Mouse (Mus musculus): ENCODE results near the gene Abcc10. TPM values are rescaled to one million over a fixed set of nuclear protein-coding genes. Genes with fewer than 3 reads are reported as not detected.
A peak's percentile ranks its signal among the peaks of the same experiment; 100 is the strongest.

Abcc10 gene
- polyA plus RNA-seq, 1 experiment = 2.7 TPM

- H3K27ac ChIP-seq (replicated peaks; ENCODE audit: low read depth, low read length) = no peak overlapping the region
- no peaks in the 10 kb centered on the region; the same call in 1 of the 2 replicates for H3K4me1 ChIP-seq (ENCODE audit: control insufficient read depth, insufficient read depth, insufficient read length, low read length)
Observed at GRCm38 (mm10) chr17:46301892-46302291, 26.3 kb downstream of the Abcc10 start.

GRCm38 (mm10) chr17:46298220-46298913 is 29.8 kb downstream of the Abcc10 start:
- peak overlapping the region; percentile 49 for H3K4me3 ChIP-seq (ENCODE audit: insufficient read depth, low read depth, low read length)
- H3K27ac ChIP-seq (replicated peaks; ENCODE audit: low read depth, low read length) = no peak overlapping the region
- no peaks in the 10 kb centered on the region; the same call in 1 of the 2 replicates for H3K4me1 ChIP-seq (ENCODE audit: control insufficient read depth, insufficient read depth, insufficient read length, low read length)

More at GRCm38 (mm10) chr17:46301892-46302291, 26.3 kb downstream of the Abcc10 start:
- no peak overlapping the region for H3K4me3 ChIP-seq (ENCODE audit: insufficient read depth, low read depth, low read length)

GRCm38 (mm10) chr17:46297364-46298219 is 30.6 kb downstream of the Abcc10 start, which contains the start of gene Dlk2:
Gene Dlk2, plus strand, starts transcription at chr17:46297421.
- no peaks in the 10 kb centered on the region; the same call in 1 of the 2 replicates for H3K4me1 ChIP-seq (ENCODE audit: control insufficient read depth, insufficient read depth, insufficient read length, low read length)
- peak within 1 kb of the TSS; percentile 49 for H3K4me3 ChIP-seq (ENCODE audit: insufficient read depth, low read depth, low read length)
- no peak within 1 kb of the TSS for H3K27ac ChIP-seq (replicated peaks; ENCODE audit: low read depth, low read length)

- no peak overlapping the region for H3K27ac ChIP-seq (replicated peaks; ENCODE audit: low read depth, low read length)
- no peaks in the 10 kb centered on the region; the same call in 1 of the 2 replicates for H3K4me1 ChIP-seq (ENCODE audit: control insufficient read depth, insufficient read depth, insufficient read length, low read length)
- H3K4me3 ChIP-seq (ENCODE audit: insufficient read depth, low read depth, low read length) = peak overlapping the region; percentile 49
Observed at GRCm38 (mm10) chr17:46297028-46297363, 31.2 kb downstream of the Abcc10 start.

- no peak overlapping the region for H3K27ac ChIP-seq (replicated peaks; ENCODE audit: low read depth, low read length)
- H3K4me3 ChIP-seq (ENCODE audit: insufficient read depth, low read depth, low read length) = no peak overlapping the region
- H3K4me1 ChIP-seq (ENCODE audit: control insufficient read depth, insufficient read depth, insufficient read length, low read length) = no peaks in the 10 kb centered on the region; the same call in 1 of the 2 replicates
Observed at GRCm38 (mm10) chr17:46296601-46297000, 31.6 kb downstream of the Abcc10 start.

- no peak overlapping the region for H3K27ac ChIP-seq (replicated peaks; ENCODE audit: low read depth, low read length)
- no peaks in the 10 kb centered on the region; the same call in 1 of the 2 replicates for H3K4me1 ChIP-seq (ENCODE audit: control insufficient read depth, insufficient read depth, insufficient read length, low read length)
- no peak overlapping the region for H3K4me3 ChIP-seq (ENCODE audit: insufficient read depth, low read depth, low read length)
Observed at GRCm38 (mm10) chr17:46287678-46288095, 40.5 kb downstream of the Abcc10 start.

- Histone ChIP-seq H3K4me1 (ENCODE audit: control insufficient read depth, insufficient read depth, insufficient read length, low read length) (peaks cover 9% of the 10 kb centered on the region; the same call in 1 of the 2 replicates), H3K27ac (replicated peaks; ENCODE audit: low read depth, low read length) (no peak overlapping the region), H3K4me3 (ENCODE audit: insufficient read depth, low read depth, low read length) (no peak overlapping the region)
Observed at GRCm38 (mm10) chr17:46285407-46285806, 42.7 kb downstream of the Abcc10 start.

- H3K27ac ChIP-seq (replicated peaks; ENCODE audit: low read depth, low read length) = no peak overlapping the region
- no peak overlapping the region for H3K4me3 ChIP-seq (ENCODE audit: insufficient read depth, low read depth, low read length)
- peaks cover 9% of the 10 kb centered on the region; the same call in 1 of the 2 replicates for H3K4me1 ChIP-seq (ENCODE audit: control insufficient read depth, insufficient read depth, insufficient read length, low read length)
Observed at GRCm38 (mm10) chr17:46284653-46285052, 43.5 kb downstream of the Abcc10 start.

- peaks cover 9% of the 10 kb centered on the region; the same call in 1 of the 2 replicates for H3K4me1 ChIP-seq (ENCODE audit: control insufficient read depth, insufficient read depth, insufficient read length, low read length)
- no peak overlapping the region for H3K27ac ChIP-seq (replicated peaks; ENCODE audit: low read depth, low read length)
- H3K4me3 ChIP-seq (ENCODE audit: insufficient read depth, low read depth, low read length) = no peak overlapping the region
Observed at GRCm38 (mm10) chr17:46283911-46284310, 44.2 kb downstream of the Abcc10 start.

- H3K27ac ChIP-seq (replicated peaks; ENCODE audit: low read depth, low read length) = no peak overlapping the region
Observed at GRCm38 (mm10) chr17:46283140-46283539, 45.0 kb downstream of the Abcc10 start.

GRCm38 (mm10) chr17:46282483-46283123 is 45.5 kb downstream of the Abcc10 start, which contains the start of gene Tjap1:
Gene Tjap1, minus strand, starts transcription at chr17:46283026.
- Histone ChIP-seq H3K27ac (replicated peaks; ENCODE audit: low read depth, low read length) (peak within 1 kb of the TSS; percentile 82), H3K4me1 (ENCODE audit: control insufficient read depth, insufficient read depth, insufficient read length, low read length) (peaks cover 9% of the 10 kb centered on the region; the same call in 1 of the 2 replicates), H3K4me3 (ENCODE audit: insufficient read depth, low read depth, low read length) (peak within 1 kb of the TSS; percentile 91)

More at GRCm38 (mm10) chr17:46283140-46283539, 45.0 kb downstream of the Abcc10 start:
- Histone ChIP-seq H3K4me1 (ENCODE audit: control insufficient read depth, insufficient read depth, insufficient read length, low read length) (peaks cover 9% of the 10 kb centered on the region; the same call in 1 of the 2 replicates), H3K4me3 (ENCODE audit: insufficient read depth, low read depth, low read length) (peak overlapping the region; percentile 34)

GRCm38 (mm10) chr17:46278011-46278765 is 50.0 kb downstream of the Abcc10 start:
- no peak overlapping the region for H3K27ac ChIP-seq (replicated peaks; ENCODE audit: low read depth, low read length)
- peaks cover 14% of the 10 kb centered on the region; the same call in 1 of the 2 replicates for H3K4me1 ChIP-seq (ENCODE audit: control insufficient read depth, insufficient read depth, insufficient read length, low read length)
- H3K4me3 ChIP-seq (ENCODE audit: insufficient read depth, low read depth, low read length) = no peak overlapping the region

- Histone ChIP-seq H3K4me3 (ENCODE audit: insufficient read depth, low read depth, low read length) (no peak overlapping the region), H3K27ac (replicated peaks; ENCODE audit: low read depth, low read length) (no peak overlapping the region), H3K4me1 (ENCODE audit: control insufficient read depth, insufficient read depth, insufficient read length, low read length) (peaks cover 18% of the 10 kb centered on the region; the same call in 1 of the 2 replicates)
Observed at GRCm38 (mm10) chr17:46277586-46277985, 50.6 kb downstream of the Abcc10 start.

GRCm38 (mm10) chr17:46275506-46275905 is 52.6 kb downstream of the Abcc10 start:
- Histone ChIP-seq H3K27ac (replicated peaks; ENCODE audit: low read depth, low read length) (no peak overlapping the region), H3K4me3 (ENCODE audit: insufficient read depth, low read depth, low read length) (no peak overlapping the region), H3K4me1 (ENCODE audit: control insufficient read depth, insufficient read depth, insufficient read length, low read length) (peaks cover 9% of the 10 kb centered on the region; the same call in 1 of the 2 replicates)

All from brown adipose tissue, adult 24 weeks (tissue).